ENCODE assay signal across 10 mouse cellular contexts in the genomic region with DNA sequence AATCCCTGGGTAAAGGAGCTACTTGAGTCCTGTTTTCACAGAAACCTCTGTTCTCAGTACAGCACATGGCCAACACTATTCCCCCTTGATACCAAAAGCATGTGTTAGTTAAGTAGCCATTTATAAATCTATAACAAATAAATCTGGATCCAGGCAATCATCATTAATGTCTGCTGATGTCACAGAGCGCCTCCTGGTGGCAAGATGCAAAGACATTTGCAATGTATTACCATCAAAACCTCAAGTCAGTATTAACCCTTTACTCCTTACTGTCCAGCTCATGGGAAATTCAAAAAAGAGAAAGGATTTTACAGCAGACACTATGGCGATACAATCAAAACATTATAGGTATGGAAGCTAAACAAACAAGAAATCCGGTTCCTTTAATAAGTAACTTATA.
DNase-seq lines count a peak whose midpoint lies in the region; ATAC-seq and TF ChIP-seq lines count a peak whose summit lies in the region.
"Had no signal": no experiment of that assay in that cellular context is flagged by ENCODE, and none has a peak within 500 bp of the region (broad histone marks: within the 10 kb centered on the region; RNA-seq: fewer than 3 reads in every experiment).

No protein-coding gene starts in this region.

- no peak for ATAC-seq in megakaryocyte, adult 5-6 weeks (ENCODE audit: poor library complexity, severe bottlenecking)

- no peaks in the 10 kb centered on the region for H3K27me3 ChIP-seq in spleen, adult 2 months (ENCODE audit: control insufficient read depth, insufficient read depth, low read length)
- H3K27me3 ChIP-seq: embryonic facial prominence, embryonic 12.5 days; limb, embryonic 13.5 days had no signal

- TF ChIP-seq POLR2A in spleen, adult 2 months (IDR thresholded peaks at IDR 0.05; ENCODE audit: low read depth, low read length), result no peak

- H3K4me3 ChIP-seq in spleen, adult 2 months (ENCODE audit: extremely low read depth, insufficient read depth, insufficient read length), result no peak overlapping the region
- H3K4me3 ChIP-seq: embryonic facial prominence, embryonic 12.5 days; limb, embryonic 13.5 days had no signal

- DNase-seq in heart, postnatal 14 days, result peak; percentile 7 to 13
- DNase-seq in heart, adult 8-10 months (ENCODE audit: low spot score), result no peak
- DNase-seq in spleen, adult 2 months (ENCODE audit: low read depth in 1 of 2, low spot score in 2 of 2), result peak; percentile 12 to 13
- DNase-seq in spleen, postnatal 4 days (ENCODE audit: low spot score in 2 of 2), result no peak
- DNase-seq in c-Kit-positive CD71-positive TER-119-negative erythroid progenitor cells, embryonic 14.5 days (ENCODE audit: low read depth), result peak; percentile 5
- DNase-seq in thymus, postnatal 0 days (ENCODE audit: low spot score), result peak; percentile 26
- no peak for DNase-seq in gastrocnemius, postnatal 25 days

- 65% methylated on average over 3 of the region's 3 CpGs for WGBS in spleen, adult 2 months

- no peak overlapping the region for H3K27ac ChIP-seq in spleen, adult 2 months (ENCODE audit: insufficient read depth, low read length)
- H3K27ac ChIP-seq: embryonic facial prominence, embryonic 12.5 days; limb, embryonic 13.5 days had no signal

- peak; percentile 11; the same call in 1 of the 2 replicates for TF ChIP-seq CTCF in spleen, adult 2 months (IDR thresholded peaks at IDR 0.05; ENCODE audit: extremely low read depth, insufficient read depth, insufficient read length, insufficient replicate concordance)

- no peaks in the 10 kb centered on the region for H3K4me1 ChIP-seq in spleen, adult 2 months (ENCODE audit: control insufficient read depth, insufficient read depth, insufficient read length)
- H3K4me1 ChIP-seq: embryonic facial prominence, embryonic 12.5 days; limb, embryonic 13.5 days had no signal

- intact Hi-C loops in heart, postnatal 14 days (cut with DNase I), result loop anchor here (10.0 kb wide), 1 partner anchor 561 kb away; no protein-coding TSS in a partner anchor

- no peaks in the 10 kb centered on the region for H3K36me3 ChIP-seq in spleen, adult 2 months (ENCODE audit: control insufficient read depth, insufficient read depth, low read length)
- H3K36me3 ChIP-seq: embryonic facial prominence, embryonic 12.5 days; limb, embryonic 13.5 days had no signal

Comparison
In these comparisons a context has a peak if more than half of its experiments do, and no peak if none do; other contexts are left out.
1. DNase-seq: peak in heart, postnatal 14 days (2 of 2), spleen, adult 2 months (2 of 2), c-Kit-positive CD71-positive TER-119-negative erythroid progenitor cells, embryonic 14.5 days (single experiment) and thymus, postnatal 0 days (single experiment); none in heart, adult 8-10 months (single experiment), spleen, postnatal 4 days (0 of 2) and gastrocnemius, postnatal 25 days (single experiment).